Mouse (Mus musculus) gastrocnemius, postnatal 14 days (tissue): ENCODE data around the gene Smarca4. TPM values are rescaled to one million over a fixed set of nuclear protein-coding genes. Genes with fewer than 3 reads are reported as not detected.
A peak's percentile ranks its signal among the peaks of the same experiment; 100 is the strongest.

Source experiments
- DNase-seq: peaks from one replicate; pipeline ENCODE4 v3.0.0; 2021; ENCODE audit warnings: mixed read lengths
- intact Hi-C: fragments of 180-260 bp; cut with DNase I; formaldehyde crosslinking; loops from one replicate; pipeline ENCODE4 v1.15.1; 2025; ENCODE audit warnings: low total_unique reads
- total RNA-seq, 2 experiments: library from RNA; stranded (reverse); gene quantifications; 2 replicates each; pipeline ENCODE4 v1.2.3; 2021

Gene Smarca4
- total RNA-seq, 2 experiments from 2014 or later = 42.5 to 49.8 TPM

DNA sequence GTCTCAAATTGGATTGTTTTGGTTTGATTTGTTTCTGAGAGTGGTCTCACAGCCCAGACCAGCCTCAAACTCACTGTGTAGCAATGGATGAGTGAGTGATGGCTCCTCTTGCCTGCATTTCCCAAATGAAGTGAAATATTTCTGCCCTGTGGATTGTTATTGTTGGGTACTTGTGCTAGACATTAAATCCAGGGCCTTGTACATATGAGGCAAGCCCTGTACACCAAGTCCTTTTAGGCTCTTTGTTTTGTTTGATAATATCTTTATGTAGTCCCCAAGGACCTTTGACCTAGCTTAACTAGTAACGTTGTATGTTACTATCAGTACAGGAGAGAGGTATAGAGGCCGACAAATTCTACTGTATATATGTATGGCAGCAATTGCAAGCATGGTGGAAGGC, 21.1 kb upstream of the Smarca4 start:
- DNase-seq = no peak
- intact Hi-C loops = no loop called here

GRCm38 (mm10) chr9:21598198-21598597, 17.8 kb upstream of the Smarca4 start:
- intact Hi-C loops = no loop called here
- DNase-seq = no peak

DNA sequence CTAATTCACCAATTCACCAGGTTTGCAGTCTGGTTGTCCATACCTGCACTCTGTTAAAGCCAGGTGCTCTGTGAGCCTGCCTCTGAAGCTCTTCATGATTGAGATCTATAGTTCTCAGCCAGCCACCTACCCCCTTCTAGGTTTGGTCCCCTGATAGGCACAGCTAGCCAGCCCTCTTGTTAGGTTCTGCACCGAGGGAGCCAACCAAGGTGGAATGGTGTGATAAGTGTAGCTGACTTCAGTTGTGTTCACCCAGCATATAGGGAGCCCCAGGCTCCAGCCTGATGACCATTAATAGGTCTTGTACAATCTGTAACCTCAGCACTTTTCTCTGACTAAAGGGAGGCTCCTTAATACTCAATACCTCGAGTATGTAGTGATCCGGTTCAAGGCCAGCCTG, 15.8 kb upstream of the Smarca4 start:
- no peak for DNase-seq
- intact Hi-C loops = loop anchor here (5.0 to 10.0 kb wide), 2 partner anchors 72 to 275 kb away; no protein-coding TSS in a partner anchor

DNA sequence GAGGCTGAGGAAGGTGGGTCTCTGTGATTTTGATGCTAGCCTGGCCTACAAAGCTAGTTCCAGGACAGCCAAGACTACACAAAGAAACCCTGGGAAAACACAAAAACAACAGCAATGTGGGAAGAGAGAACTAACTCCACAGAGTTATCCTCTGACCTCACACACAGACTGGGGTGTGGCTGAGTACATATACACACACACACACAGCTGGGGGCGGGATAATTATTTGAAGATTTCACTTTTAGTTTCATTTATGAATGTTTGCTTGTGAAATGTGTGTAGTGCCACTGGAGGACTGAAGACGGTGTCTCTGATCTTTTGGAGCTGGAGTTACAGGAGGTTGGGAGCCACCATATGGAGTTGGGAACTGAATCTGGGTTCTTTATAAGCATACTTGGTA, 14.9 kb upstream of the Smarca4 start:
- intact Hi-C loops = loop anchor here (5.0 to 10.0 kb wide), 2 partner anchors 71 to 274 kb away; no protein-coding TSS in a partner anchor
- no peak for DNase-seq

DNA sequence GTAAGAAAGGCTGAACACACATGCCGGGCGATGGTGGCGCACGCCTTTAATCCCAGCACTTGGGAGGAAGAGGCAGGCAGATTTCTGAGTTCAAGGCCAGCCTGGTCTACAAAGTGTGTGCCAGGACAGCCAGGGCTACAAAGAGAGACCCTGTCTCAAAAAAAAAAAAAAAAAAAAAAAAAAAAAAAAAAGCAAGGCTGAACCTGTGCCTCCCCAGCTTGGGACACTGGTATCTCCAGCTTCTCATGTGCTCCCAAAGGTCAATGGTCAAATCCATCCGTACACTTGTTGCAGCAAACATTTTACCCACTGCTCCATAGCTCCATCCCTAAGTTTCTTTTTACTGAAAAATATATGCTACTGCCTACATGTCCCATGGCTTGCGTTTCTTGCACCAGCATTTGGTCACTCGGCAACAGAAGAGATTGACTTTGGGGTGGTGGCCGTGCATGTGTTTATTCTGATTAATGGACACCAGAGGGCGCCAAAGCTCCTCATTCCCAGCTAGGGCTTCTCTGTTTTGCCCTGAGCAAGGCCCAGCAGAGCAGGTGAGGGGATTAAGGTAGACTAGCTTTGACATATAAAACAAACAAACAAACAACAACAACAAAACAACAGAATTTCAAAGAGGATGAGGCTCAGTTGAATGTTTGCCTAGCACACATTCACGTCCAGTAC, 14.1 kb upstream of the Smarca4 start:
- intact Hi-C loops = loop anchor here (5.0 to 10.0 kb wide), 2 partner anchors 70 to 273 kb away; no protein-coding TSS in a partner anchor
- peak; percentile 55 for DNase-seq

GRCm38 (mm10) chr9:21604119-21604518, 11.8 kb upstream of the Smarca4 start:
- DNase-seq = no peak
- intact Hi-C loops = loop anchor here (5.0 to 10.0 kb wide), 2 partner anchors 68 to 271 kb away; no protein-coding TSS in a partner anchor

DNA sequence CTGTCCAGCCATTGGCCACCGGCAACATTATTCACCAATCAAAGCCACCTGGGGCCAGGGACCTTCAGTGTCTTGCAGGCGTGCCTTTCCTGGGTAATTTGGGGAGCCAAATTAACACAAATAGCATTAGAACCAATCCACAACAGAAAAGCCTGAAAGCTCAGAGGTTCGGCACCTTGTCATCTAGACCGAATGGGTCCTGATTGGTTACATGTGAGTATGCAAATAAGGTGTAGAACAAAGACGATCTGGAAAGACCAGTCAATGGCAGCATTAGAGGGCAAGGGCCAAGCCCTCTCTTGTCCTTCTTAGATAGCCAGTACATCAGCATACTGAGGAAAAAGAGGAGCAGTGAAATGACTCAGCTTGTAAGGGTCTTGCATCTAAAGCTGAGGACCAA, 10.1 kb upstream of the Smarca4 start:
- DNase-seq = no peak
- intact Hi-C loops = loop anchor here (10.0 kb wide), 1 partner anchor 269 kb away; no protein-coding TSS in a partner anchor

- DNase-seq = no peak
- intact Hi-C loops = loop anchor here (10.0 kb wide), 1 partner anchor 268 kb away; no protein-coding TSS in a partner anchor
Observed at GRCm38 (mm10) chr9:21606648-21607047, 9.3 kb upstream of the Smarca4 start.

DNA sequence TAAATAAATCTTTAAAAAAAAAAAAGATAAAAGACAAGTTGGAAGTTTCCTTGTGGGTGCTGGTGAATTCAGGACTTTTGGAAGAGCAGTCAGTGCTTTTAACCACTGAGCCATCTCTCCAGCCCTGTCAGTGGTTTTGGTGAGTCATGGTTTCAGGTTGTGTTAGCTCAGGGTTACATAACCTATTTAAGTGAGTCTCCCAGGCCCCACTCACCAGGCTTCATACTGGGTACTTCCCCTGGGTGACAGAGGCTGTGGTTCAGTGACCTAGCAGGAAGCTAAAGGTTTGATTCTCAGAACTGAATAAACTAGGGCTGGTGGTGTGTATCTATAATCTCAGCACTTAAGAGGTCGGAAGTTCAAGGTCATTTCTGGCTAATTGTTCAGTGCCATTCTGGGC, 6.1 kb upstream of the Smarca4 start:
- intact Hi-C loops = loop anchor here (10.0 kb wide), 1 partner anchor 265 kb away; no protein-coding TSS in a partner anchor
- no peak for DNase-seq

- no peak for DNase-seq
- intact Hi-C loops = no loop called here
Observed at GRCm38 (mm10) chr9:21614864-21615616, 929 bp upstream of the Smarca4 start.

- intact Hi-C loops = no loop called here
- DNase-seq = peak; percentile 92
Observed at GRCm38 (mm10) chr9:21616232-21616781, 338 bp downstream of the Smarca4 start.

DNA sequence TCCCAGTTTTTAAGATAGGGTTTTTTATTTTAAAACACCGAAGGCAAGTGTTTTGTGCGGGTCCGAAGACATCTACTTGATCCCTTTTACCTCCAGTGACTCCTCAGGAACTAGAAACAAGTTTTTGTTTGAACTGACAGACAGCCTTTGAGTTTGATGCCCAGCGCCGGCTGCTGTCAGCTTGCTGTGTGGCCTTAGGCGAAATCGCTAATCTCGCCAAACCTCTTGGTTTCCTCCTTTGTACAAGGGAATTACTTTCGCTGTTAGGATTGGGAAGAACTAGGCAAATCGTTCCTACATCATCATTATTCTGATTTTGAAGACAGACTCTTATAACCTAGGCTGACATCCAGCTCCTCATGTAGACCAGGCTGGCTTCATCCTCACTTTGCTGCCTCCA, 1.1 kb downstream of the Smarca4 start:
- intact Hi-C loops = no loop called here
- DNase-seq = no peak

- intact Hi-C loops = no loop called here
- no peak for DNase-seq
Observed at GRCm38 (mm10) chr9:21620229-21620628, 4.3 kb downstream of the Smarca4 start.

DNA sequence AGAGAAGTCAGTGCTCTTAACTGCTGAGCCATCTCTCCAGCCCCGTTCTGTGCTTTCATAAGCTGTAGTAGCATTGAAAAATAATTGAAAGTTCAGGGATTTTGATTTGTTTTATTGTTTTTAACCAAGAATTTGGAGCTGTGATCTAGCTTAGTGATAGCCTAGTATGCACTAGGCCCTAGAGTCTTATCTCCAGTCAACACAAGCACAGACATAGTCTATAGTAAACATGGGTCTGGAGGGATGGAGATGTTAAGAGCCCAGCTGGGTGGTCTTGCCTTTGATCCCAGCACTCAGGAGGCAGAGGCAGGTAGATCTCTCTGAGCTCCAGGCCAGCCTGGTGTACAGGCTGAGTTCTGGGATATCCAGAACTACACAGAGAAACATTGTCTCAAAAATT, 6.7 kb downstream of the Smarca4 start:
- intact Hi-C loops = no loop called here
- no peak for DNase-seq

GRCm38 (mm10) chr9:21625342-21626339, 9.7 kb downstream of the Smarca4 start:
- no peak for DNase-seq
- intact Hi-C loops = no loop called here

DNA sequence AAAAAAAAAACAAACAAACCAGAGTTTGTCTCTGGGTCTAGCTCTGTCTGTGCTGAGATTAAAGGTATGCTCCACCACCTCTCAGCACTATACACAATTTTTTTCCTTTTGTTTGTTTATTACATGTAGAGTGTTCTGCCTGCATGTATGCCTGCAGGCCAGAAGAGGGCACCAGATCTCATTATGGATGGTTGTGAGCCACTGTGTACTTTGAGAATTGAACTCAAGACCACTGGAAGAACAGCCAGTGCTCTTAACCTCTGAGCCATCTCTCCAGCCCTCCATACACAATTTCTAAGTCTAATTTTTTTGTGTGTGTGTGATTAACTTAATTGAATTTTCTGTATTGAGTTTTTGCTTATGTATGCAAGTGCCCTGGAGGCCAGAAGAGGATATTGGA, 10.6 kb downstream of the Smarca4 start:
- DNase-seq = no peak
- intact Hi-C loops = no loop called here

GRCm38 (mm10) chr9:21627145-21627795, 11.3 kb downstream of the Smarca4 start:
- intact Hi-C loops = no loop called here
- no peak for DNase-seq

GRCm38 (mm10) chr9:21630673-21631072, 14.7 kb downstream of the Smarca4 start:
- intact Hi-C loops = no loop called here
- DNase-seq = peak; percentile 36

DNA sequence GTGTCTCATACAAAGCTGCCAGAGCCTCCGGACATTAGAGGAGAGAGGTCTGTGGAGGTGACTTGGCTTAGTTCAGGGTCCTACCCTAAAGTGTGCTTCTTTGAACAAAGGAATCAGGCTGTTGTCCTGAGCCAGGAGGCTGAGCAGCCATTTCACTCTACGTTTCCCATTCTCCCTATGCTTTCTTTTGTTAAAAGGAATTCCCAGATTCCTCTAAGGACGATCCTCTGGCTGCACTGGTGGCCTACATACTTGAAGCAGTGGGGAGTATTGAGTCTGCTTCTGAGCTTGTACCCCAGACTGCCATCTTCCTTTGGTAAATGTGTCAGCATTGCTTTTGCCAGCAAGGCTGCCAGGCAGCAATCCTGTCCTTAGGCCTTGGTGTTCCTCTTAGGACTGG, 17.1 kb downstream of the Smarca4 start:
- DNase-seq = no peak
- intact Hi-C loops = no loop called here
